Mouse (Mus musculus): Measurements from ENCODE around the gene Atp13a4.

DNA sequence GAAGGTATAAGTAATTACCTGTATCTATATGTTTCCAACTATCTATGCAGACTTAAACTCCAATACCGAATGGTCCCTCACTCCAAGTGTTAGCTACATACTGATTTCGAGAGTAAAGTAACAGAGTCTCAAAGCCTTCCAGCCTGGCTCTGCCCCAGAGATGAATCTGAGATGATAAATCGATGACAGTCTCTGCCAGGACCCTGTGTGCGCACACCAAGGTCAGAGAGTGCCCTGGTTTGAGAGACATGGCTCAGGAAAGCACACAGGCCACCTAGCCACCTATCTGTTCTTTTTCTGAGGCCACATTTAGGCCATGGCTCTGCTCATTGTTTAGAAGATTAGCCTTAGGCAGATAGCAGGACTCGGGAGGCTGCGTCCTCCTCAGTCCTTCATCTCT is 11.0 kb downstream of the Atp13a4 start:
- no peak for TF ChIP-seq HCFC1 (IDR thresholded peaks at IDR 0.05; ENCODE audit: borderline replicate concordance, insufficient read depth, low read length)
- TF ChIP-seq ZNF384 (IDR thresholded peaks at IDR 0.05; ENCODE audit: low read depth, low read length) = no peak

Measured in ES-E14 (cell line).